Mouse (Mus musculus) spleen, adult 10 weeks (tissue): Measurements from ENCODE around the gene Iah1. TPM values are rescaled to one million over a fixed set of nuclear protein-coding genes. Genes with fewer than 3 reads are reported as not detected.

ENCODE experiments used
- polyA plus RNA-seq: library from polyadenylated mRNA; stranded (reverse); fragments of 350-450 nt; fragmentation: Illumina TruSeq; extraction: RNeasy Lipid Tissue Mini Kit (QIAGEN cat#74804); gene quantifications from one replicate; pipeline ENCODE4 v1.2.3, GENCODE M21; 2015; ENCODE audit warnings: low replicate concordance; ENCODE audit not compliant: insufficient read depth

Iah1 gene
- 36.7 TPM for polyA plus RNA-seq

GRCm38 (mm10) chr12:21315923-21316868, at the start of gene Iah1:
Gene Iah1, plus strand, starts transcription at chr12:21316389.

GRCm38 (mm10) chr12:21284761-21285441, 31.3 kb upstream of the Iah1 start, which contains the start of gene Cpsf3:
Gene Cpsf3, plus strand, starts transcription at chr12:21285391.

GRCm38 (mm10) chr12:21286243-21286622, 30.0 kb upstream of the Iah1 start, which contains the start of gene Itgb1bp1:
Gene Itgb1bp1, minus strand, starts transcription at chr12:21286284.

GRCm38 (mm10) chr12:21373100-21373819, 57.1 kb downstream of the Iah1 start, which contains the start of gene Adam17:
Gene Adam17, minus strand, starts transcription at chr12:21373632.

Other genes starting within 250 kb of the Iah1 start
- gene Cpsf3, start 31.0 kb upstream of the Iah1 start, polyA plus RNA-seq: 121 TPM
- gene Itgb1bp1, start 30.1 kb upstream of the Iah1 start, polyA plus RNA-seq: 56.2 TPM
- 84.0 TPM for gene Adam17, start 57.2 kb downstream of the Iah1 start, polyA plus RNA-seq
- 225 TPM for gene Ywhaq, start 101.2 kb downstream of the Iah1 start, polyA plus RNA-seq